Mouse (Mus musculus) brain, adult 2 months (tissue): ENCODE measurements at regions not wholly inside any gene's neighbourhood (a gene's known extent, or its start where the extent isn't known, plus 50 kb on each side); places are given as distances from the start of the nearest gene placed in this dataset.

Experiments used
- DNase-seq: peaks from one replicate; pipeline ENCODE4 v3.0.0; 2011; ENCODE audit warnings: low read depth, low spot score

- DNase-seq, result peak; percentile 70
Measured at GRCm38 (mm10) chr5:9954652-9955051, 229.7 kb upstream of the Grm3 start.

GRCm38 (mm10) chr5:9938746-9939145 lies 213.8 kb upstream of the Grm3 start:
- peak; percentile 3 for DNase-seq

- peak; percentile 45 for DNase-seq
Measured at GRCm38 (mm10) chr5:9912936-9913335, 188.0 kb upstream of the Grm3 start.

- DNase-seq, result peak; percentile 66
Measured at GRCm38 (mm10) chr5:9911783-9912182, 186.8 kb upstream of the Grm3 start.

- DNase-seq, result no peak
Measured at GRCm38 (mm10) chr5:9911089-9911473, 186.1 kb upstream of the Grm3 start.

GRCm38 (mm10) chr5:9910452-9911088 lies 185.6 kb upstream of the Grm3 start:
- DNase-seq, result no peak

GRCm38 (mm10) chr5:9895297-9895696 lies 170.3 kb upstream of the Grm3 start:
- no peak for DNase-seq

GRCm38 (mm10) chr5:9878063-9878462 lies 153.1 kb upstream of the Grm3 start:
- no peak for DNase-seq

GRCm38 (mm10) chr5:9869091-9869490 lies 144.1 kb upstream of the Grm3 start:
- DNase-seq, result no peak

- peak; percentile 56 for DNase-seq
Measured at GRCm38 (mm10) chr5:9829750-9830149, 104.8 kb upstream of the Grm3 start.

GRCm38 (mm10) chr5:9801707-9802106 lies 76.7 kb upstream of the Grm3 start:
- DNase-seq, result no peak

- DNase-seq, result no peak
Measured at GRCm38 (mm10) chr5:9781107-9781506, 56.1 kb upstream of the Grm3 start.
